27 mouse cellular contexts compared by ENCODE assay signal in the genomic region with DNA sequence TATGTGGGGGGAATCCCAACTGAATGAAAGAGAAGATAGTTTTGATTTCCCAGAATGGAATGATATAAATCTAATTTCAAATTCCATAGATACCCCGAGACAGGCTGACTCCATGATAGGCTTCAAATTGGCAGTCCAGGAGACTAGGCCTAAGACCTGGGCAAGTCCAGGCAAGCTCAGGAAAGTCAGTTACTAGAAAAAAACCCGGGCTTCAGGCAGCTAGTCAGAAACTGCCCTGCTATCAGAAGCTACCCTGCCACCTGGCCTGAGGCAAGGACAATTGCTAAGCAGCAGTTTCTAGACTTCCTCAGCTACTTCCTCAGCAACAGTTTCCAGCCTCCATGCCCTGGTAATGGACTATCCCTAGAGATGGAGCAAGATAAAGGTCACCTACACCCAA. TPM values are rescaled to one million over a fixed set of nuclear protein-coding genes. Genes with fewer than 3 reads are reported as not detected.
DNase-seq lines count a peak whose midpoint lies in the region; ATAC-seq and TF ChIP-seq lines count a peak whose summit lies in the region.
"Had no signal": no experiment of that assay in that cellular context is flagged by ENCODE, and none has a peak within 500 bp of the region (broad histone marks: within the 10 kb centered on the region; RNA-seq: fewer than 3 reads in every experiment).

No protein-coding gene starts in this region.

- peak overlapping the region; percentile 65 for H3K9ac ChIP-seq in CH12.LX (ENCODE audit: insufficient read depth, low read depth)
- no peak overlapping the region for H3K9ac ChIP-seq in ES-E14 (ENCODE audit: insufficient read depth, low read depth, low read length, poor library complexity, severe bottlenecking)
- no peak overlapping the region for H3K9ac ChIP-seq in heart, embryonic 11.5 days (ENCODE audit: low read depth, low read length)
- H3K9ac ChIP-seq: embryonic facial prominence, embryonic 12.5 days; forebrain, embryonic 13.5 days; heart, embryonic 13.5 days; hindbrain, embryonic 15.5 days had no signal

- no peak for TF ChIP-seq CTCF in CH12.LX (conservative IDR thresholded peaks at IDR 0.05 in 1 of 2, IDR thresholded peaks at IDR 0.05 in 1 of 2; ENCODE audit: low read depth in 2 of 2, low read length in 2 of 2)
- no peak for TF ChIP-seq CTCF in embryonic fibroblast, embryonic 13.5 days (IDR thresholded peaks at IDR 0.05; ENCODE audit: borderline replicate concordance, insufficient read depth, low read length)

- peaks cover 26% of the 10 kb centered on the region for H3K79me2 ChIP-seq in CH12.LX (replicated peaks; ENCODE audit: control insufficient read depth, extremely low read depth, insufficient read depth, poor library complexity, severe bottlenecking)

- TF ChIP-seq RAD21 in CH12.LX (IDR thresholded peaks at IDR 0.05; ENCODE audit: low read depth, low read length) = no peak

- H3K36me3 ChIP-seq in CH12.LX (replicated peaks in 1 of 2; ENCODE audit: control insufficient read depth in 1 of 2, insufficient read depth in 1 of 2, low read length in 1 of 2) = peaks cover 25 to 51% of the 10 kb centered on the region in 2 experiments
- H3K36me3 ChIP-seq in ES-E14 (ENCODE audit: control insufficient read depth, insufficient read depth, low read length, poor library complexity, severe bottlenecking) = peaks cover under 1% of the 10 kb centered on the region; the same call in 1 of the 2 replicates
- H3K36me3 ChIP-seq in heart, embryonic 11.5 days (ENCODE audit: control insufficient read depth, insufficient read depth, low read length) = peaks cover 7% of the 10 kb centered on the region; the same call in 1 of the 2 replicates

- H3K9me3 ChIP-seq in CH12.LX (replicated peaks; ENCODE audit: low read length) (peaks cover 3% of the 10 kb centered on the region), ES-E14 (ENCODE audit: control insufficient read depth, insufficient read depth, low read depth, low read length) (no peaks in the 10 kb centered on the region)
- no peaks in the 10 kb centered on the region for H3K9me3 ChIP-seq in heart, embryonic 11.5 days (replicated peaks; ENCODE audit: control insufficient read depth, low read length)
- H3K9me3 ChIP-seq: embryonic facial prominence, embryonic 12.5 days; forebrain, embryonic 10.5 days; forebrain, embryonic 13.5 days; G1E; heart, embryonic 13.5 days; hindbrain, embryonic 15.5 days had no signal

- H3K4me3 ChIP-seq in CH12.LX (replicated peaks in 1 of 3; ENCODE audit: low read depth in 2 of 3, low read length in 2 of 3, poor library complexity in 1 of 3) (no peak overlapping the region), ES-E14 (ENCODE audit: insufficient read depth in 1 of 2, low read depth in 1 of 2, low read length in 2 of 2, poor library complexity in 1 of 2, severe bottlenecking in 1 of 2) (no peak overlapping the region)
- no peak overlapping the region for H3K4me3 ChIP-seq in embryonic fibroblast, embryonic 13.5 days (ENCODE audit: insufficient read depth, low read length)
- no peak overlapping the region for H3K4me3 ChIP-seq in heart, embryonic 11.5 days (ENCODE audit: low read depth, low read length)
- H3K4me3 ChIP-seq: embryonic facial prominence, embryonic 12.5 days; forebrain, embryonic 10.5 days; forebrain, embryonic 13.5 days; heart, embryonic 13.5 days; hindbrain, embryonic 15.5 days had no signal

- no peak for ATAC-seq in heart, embryonic 11.5 days (replicated peaks; ENCODE audit: insufficient number of reproducible peaks, low FRiP score, low TSS enrichment)
- ATAC-seq: activated CD4-positive, CD25-positive, alpha-beta regulatory T cell, adult 4 months; forebrain, embryonic 13.5 days; forebrain, embryonic 16.5 days; intestine, postnatal 0 days; Patski had no signal

- 75% methylated on average over 2 of the region's 2 CpGs for whole genome bisulfite sequencing in heart, embryonic 11.5 days (ENCODE audit: insufficient replicate concordance)

- dilution Hi-C loops in CH12.LX (cut with MboI; ENCODE audit: extremely low pct_ligation_motif_present, extremely low pct_unique_long_range_greater_than_20kb, low sequenced_read_pairs) = no loop called here

- DNase-seq in 416B (ENCODE audit: low read depth) = peak; percentile 80
- DNase-seq in CH12.LX (ENCODE audit: extremely low read depth) = peak; percentile 84
- peak; percentile 17 for DNase-seq in ES-E14 (ENCODE audit: low read depth, low spot score)
- DNase-seq in frontal cortex, adult 2 months (ENCODE audit: extremely low spot score in 1 of 2, low spot score in 1 of 2) = no peak
- no peak for DNase-seq in lung, postnatal 25 days (ENCODE audit: low spot score)
- DNase-seq: adrenal gland, adult 8-10 months; adrenal gland, postnatal 25 days; cerebellum, adult 18-20 months; cerebellum, adult 9-10 months; cerebellum, postnatal 14 days; gastrocnemius, postnatal 25 days; heart, adult 18-20 months; heart, postnatal 14 days; heart, postnatal 4 days; kidney, adult 2 months had no signal

- in situ Hi-C loops in CH12.LX (cut with MboI; ENCODE audit: low pct_ligation_motif_present, low pct_unique_long_range_greater_than_20kb, low sequenced_read_pairs) (no loop called here), ES-E14 (cut with MboI; ENCODE audit: low sequenced_read_pairs in 2 of 2, unreplicated experiment in 2 of 2) (no loop called here)

- H3K27ac ChIP-seq in CH12.LX (ENCODE audit: insufficient read depth, low read depth) (peak overlapping the region; percentile 95), ES-E14 (ENCODE audit: insufficient read depth, low read depth, low read length, poor library complexity, severe bottlenecking) (peak overlapping the region; percentile 69)
- H3K27ac ChIP-seq in embryonic fibroblast, embryonic 13.5 days (ENCODE audit: insufficient read depth, low read length) = peak overlapping the region; percentile 72
- no peak overlapping the region for H3K27ac ChIP-seq in heart, embryonic 11.5 days (ENCODE audit: low read depth, low read length)
- H3K27ac ChIP-seq: embryonic facial prominence, embryonic 12.5 days; forebrain, embryonic 10.5 days; forebrain, embryonic 13.5 days; heart, embryonic 13.5 days; hindbrain, embryonic 15.5 days had no signal

- peaks cover 24 to 57% of the 10 kb centered on the region in 2 experiments for H3K4me1 ChIP-seq in CH12.LX (ENCODE audit: control insufficient read depth in 1 of 2, insufficient read depth in 2 of 2)
- peaks cover 0 to 10% of the 10 kb centered on the region in 2 experiments; a peak in 1 of 4 replicates for H3K4me1 ChIP-seq in ES-E14 (ENCODE audit: control insufficient read depth in 2 of 2, insufficient read depth in 2 of 2, low read length in 2 of 2, poor library complexity in 1 of 2)
- H3K4me1 ChIP-seq in embryonic fibroblast, embryonic 13.5 days (ENCODE audit: control insufficient read depth, insufficient read depth, low read length) = no peaks in the 10 kb centered on the region
- H3K4me1 ChIP-seq in heart, embryonic 11.5 days (ENCODE audit: control insufficient read depth, insufficient read depth, low read length) = 0 out of 2 replicates have a peak, but pooled peaks cover 1% of the 10 kb centered on the region

- peak; percentile 52 for TF ChIP-seq POLR2A in CH12.LX (IDR thresholded peaks at IDR 0.05; ENCODE audit: low read depth, low read length)
- TF ChIP-seq POLR2A in embryonic fibroblast, embryonic 13.5 days (IDR thresholded peaks at IDR 0.05; ENCODE audit: low read depth, low read length) = no peak

- peak overlapping the region; percentile 37; the same call in 1 of the 2 replicates for H3K4me2 ChIP-seq in CH12.LX (ENCODE audit: insufficient read depth, low read depth, poor library complexity, severe bottlenecking)
- H3K4me2 ChIP-seq in heart, embryonic 11.5 days = no peak overlapping the region
- H3K4me2 ChIP-seq: embryonic facial prominence, embryonic 12.5 days; forebrain, embryonic 13.5 days; heart, embryonic 13.5 days; hindbrain, embryonic 15.5 days had no signal

- no peaks in the 10 kb centered on the region for H3K27me3 ChIP-seq in CH12.LX (replicated peaks)
- no peaks in the 10 kb centered on the region for H3K27me3 ChIP-seq in heart, embryonic 11.5 days (ENCODE audit: control insufficient read depth, insufficient read depth, low read length)
- H3K27me3 ChIP-seq: embryonic facial prominence, embryonic 12.5 days; forebrain, embryonic 13.5 days; heart, embryonic 13.5 days; hindbrain, embryonic 15.5 days; Patski had no signal

- peak; percentile 72 for TF ChIP-seq EP300 in CH12.LX (IDR thresholded peaks at IDR 0.05; ENCODE audit: low read length)

TF ChIP-seq in CH12.LX, 34 proteins besides CTCF, POLR2A, EP300 and RAD21 (continues in another document):
- TF ChIP-seq USF2 (conservative IDR thresholded peaks at IDR 0.05; ENCODE audit: low read depth, low read length) (no peak), CHD2 (IDR thresholded peaks at IDR 0.05; ENCODE audit: low read length) (no peak), HCFC1 (IDR thresholded peaks at IDR 0.05; ENCODE audit: low read depth, low read length) (peak; percentile 70), JUN (IDR thresholded peaks at IDR 0.05; ENCODE audit: insufficient read depth, low read depth, low read length) (no peak), MYC (IDR thresholded peaks at IDR 0.05; ENCODE audit: low read depth, low read length) (peak; percentile 74; the same call in 1 of the 2 replicates), SIN3A (IDR thresholded peaks at IDR 0.05; ENCODE audit: low read length) (0 out of 2 replicates have a peak, but pooled peaks have one; percentile 9), MEF2A (IDR thresholded peaks at IDR 0.05; ENCODE audit: borderline replicate concordance, low read depth, low read length) (peak; percentile 77; the same call in 1 of the 2 replicates)

TF ChIP-seq in ES-E14, 5 proteins besides CTCF, POLR2A, EP300 and RAD21:
- no peak for TF ChIP-seq CHD2 (IDR thresholded peaks at IDR 0.05; ENCODE audit: low read depth, low read length)
- TF ChIP-seq ZC3H11A (IDR thresholded peaks at IDR 0.05; ENCODE audit: borderline replicate concordance, low read depth, low read length) = no peak
- TF ChIP-seq ZNF384 (IDR thresholded peaks at IDR 0.05; ENCODE audit: low read depth, low read length) = no peak; the same call in 1 of the 2 replicates
- TF ChIP-seq HCFC1 (IDR thresholded peaks at IDR 0.05; ENCODE audit: borderline replicate concordance, insufficient read depth, low read length) = no peak
- no peak for TF ChIP-seq MAFK (IDR thresholded peaks at IDR 0.05; ENCODE audit: insufficient read depth, low read depth, low read length)

RNA-seq across cellular contexts. Expression of a gene that starts 4.2 kb away (rescaled TPM):
- total RNA-seq in CH12.LX (2012; rRNA removed) (77.9 and 88.3 TPM in 2 replicates), CH12.LX (2014; rRNA removed) (168 and 183 TPM in 2 replicates), ES-E14 (2012; rRNA removed) (43.1 and 54.9 TPM in 2 replicates)
- polyA plus RNA-seq in CH12.LX (2012; ENCODE audit: insufficient read length, low read depth) = 103 and 105 TPM in 2 replicates
- polyA plus RNA-seq in embryonic fibroblast, embryonic 13.5 days (2011; ENCODE audit: insufficient read length, low read depth, missing spikeins) = 105 and 107 TPM in 2 replicates
- polyA plus RNA-seq in frontal cortex, adult 2 months (2012; rRNA removed) = 28.1 and 31.4 TPM in 2 replicates
- 75.2 and 93.8 TPM in 2 replicates for polyA plus RNA-seq in heart, embryonic 11.5 days (2014; fragmentation: Nextera tagmentation; extraction: Ambion mirVana)

Comparison
In these comparisons a context has a peak if more than half of its experiments do, and no peak if none do; other contexts are left out.
1. DNase-seq: peak in 416B (single experiment), CH12.LX (single experiment) and ES-E14 (single experiment); none in frontal cortex, adult 2 months (0 of 2) and lung, postnatal 25 days (single experiment).